Mouse (Mus musculus) monocyte, adult 2 months (primary cell): ENCODE results near the gene Cuedc2.
A peak's percentile ranks its signal among the peaks of the same experiment; 100 is the strongest.

ENCODE experiments used
- DNase-seq, 2 experiments: peaks; one replicate each; pipeline ENCODE4 v3.0.0; 2022; ENCODE audit warnings: low spot score in 2 of 2, low read depth in 1 of 2

Cuedc2 gene

DNA sequence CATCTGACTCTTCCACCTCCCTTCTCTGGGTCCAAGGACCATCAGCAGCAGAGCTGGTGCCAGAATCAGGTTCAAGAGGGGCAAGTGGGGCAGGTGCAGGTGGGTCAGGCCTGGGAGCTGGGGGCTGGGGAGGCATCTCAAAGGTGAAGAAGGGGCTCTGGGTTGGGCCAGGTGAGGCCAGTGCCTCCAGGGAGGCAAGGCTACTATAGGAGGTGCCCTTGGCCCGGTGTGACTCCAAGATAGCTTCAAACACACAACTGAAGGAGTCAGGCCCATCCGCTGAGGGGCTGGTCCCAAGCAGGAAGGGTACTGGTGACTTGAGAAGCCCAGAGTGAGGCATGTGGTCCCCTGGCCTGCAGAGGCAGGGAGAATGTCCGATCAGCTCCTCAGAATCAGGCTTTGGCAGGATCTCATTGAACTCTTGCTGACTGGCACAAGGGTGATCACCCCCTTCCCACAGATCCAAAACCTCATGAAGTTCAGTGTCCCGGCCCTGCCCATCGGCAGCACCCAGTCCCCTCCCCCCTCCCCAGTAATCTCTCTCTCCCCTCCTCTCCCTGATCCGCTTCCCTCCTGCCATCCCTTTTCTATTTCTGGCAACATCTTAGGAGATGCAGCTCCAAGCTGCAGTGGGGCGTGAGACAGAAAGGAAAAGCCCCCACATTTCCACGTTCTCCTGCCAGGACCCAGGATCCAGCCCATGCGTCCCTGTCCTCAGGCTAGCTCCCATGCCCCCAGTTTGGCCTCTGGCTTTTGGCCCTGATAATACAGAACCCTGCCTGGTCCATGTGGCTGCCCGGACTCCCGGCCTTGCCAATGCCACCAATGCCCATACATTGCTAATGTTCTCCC is 16.1 kb downstream of the Cuedc2 start:
- no peak for DNase-seq

DNA sequence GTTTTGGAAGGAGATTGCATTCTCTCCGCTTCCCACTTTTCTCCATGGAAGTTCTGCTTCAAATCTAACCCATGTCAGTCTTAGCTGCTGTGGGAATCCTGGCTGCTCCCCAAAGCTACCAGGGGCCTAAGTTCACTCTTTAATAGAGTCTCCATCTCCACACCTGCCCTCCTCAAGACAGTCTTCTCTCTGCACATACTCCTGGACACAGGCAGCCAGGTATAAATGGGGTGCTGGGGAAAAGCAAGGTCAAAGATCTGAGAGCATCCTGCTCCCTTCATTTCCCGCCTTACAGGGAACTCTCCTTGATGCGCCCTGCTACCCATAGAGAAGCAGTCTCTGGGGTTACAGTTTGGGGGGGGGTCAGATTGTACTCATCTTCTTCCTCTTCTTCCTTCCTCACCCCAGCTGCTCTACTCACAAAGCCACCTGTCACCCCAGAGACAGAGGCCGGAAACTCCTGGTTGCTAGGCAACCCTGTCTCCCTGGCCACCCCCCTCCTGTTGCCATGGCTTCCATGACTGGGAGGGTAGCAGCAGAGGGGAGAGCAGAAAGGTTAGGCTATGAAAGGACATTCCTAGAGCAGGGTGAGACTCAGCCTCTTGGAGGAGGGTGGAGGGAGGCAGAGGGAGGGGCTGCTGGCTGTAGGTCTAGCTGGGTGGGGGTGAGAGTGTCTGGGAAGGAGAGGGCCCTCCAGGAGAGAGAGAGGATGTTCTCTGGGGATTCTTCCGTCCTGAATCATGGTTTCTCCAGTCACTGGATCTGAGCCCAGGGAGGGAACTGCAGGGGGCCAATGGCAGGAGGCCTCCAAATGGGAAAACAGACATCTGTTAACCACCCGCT is 17.2 kb downstream of the Cuedc2 start:
- DNase-seq: no peak

GRCm38 (mm10) chr19:46320076-46320785 is 18.3 kb downstream of the Cuedc2 start:
- no peak for DNase-seq

- no peak for DNase-seq
Observed at GRCm38 (mm10) chr19:46318586-46319378, 19.7 kb downstream of the Cuedc2 start.

DNA sequence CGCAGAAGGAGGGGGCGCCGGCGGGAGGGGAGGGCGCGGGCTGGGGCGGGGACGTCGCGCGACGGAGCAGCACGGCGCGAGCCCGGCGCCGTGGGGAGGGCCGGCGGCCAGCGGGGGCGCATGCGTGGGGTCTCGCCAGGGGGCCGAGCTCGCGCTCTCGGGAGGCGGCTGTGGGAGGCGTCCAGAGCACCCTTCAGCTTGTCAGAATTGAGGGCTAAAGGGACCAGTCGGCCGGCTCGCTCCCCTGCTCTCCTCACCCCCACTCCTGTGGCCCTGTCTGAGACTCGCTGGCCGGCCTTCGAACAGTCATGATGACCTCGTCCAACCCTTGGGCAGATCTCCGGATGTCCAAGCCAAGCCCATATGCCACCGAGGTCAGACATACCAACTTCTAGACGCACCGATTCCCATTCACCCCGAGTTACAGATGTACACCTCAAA is 20.5 kb downstream of the Cuedc2 start:
- DNase-seq: no peak

GRCm38 (mm10) chr19:46317546-46317885 is 21.0 kb downstream of the Cuedc2 start:
- no peak for DNase-seq

GRCm38 (mm10) chr19:46316846-46317545 is 21.5 kb downstream of the Cuedc2 start:
- DNase-seq: no peak

DNA sequence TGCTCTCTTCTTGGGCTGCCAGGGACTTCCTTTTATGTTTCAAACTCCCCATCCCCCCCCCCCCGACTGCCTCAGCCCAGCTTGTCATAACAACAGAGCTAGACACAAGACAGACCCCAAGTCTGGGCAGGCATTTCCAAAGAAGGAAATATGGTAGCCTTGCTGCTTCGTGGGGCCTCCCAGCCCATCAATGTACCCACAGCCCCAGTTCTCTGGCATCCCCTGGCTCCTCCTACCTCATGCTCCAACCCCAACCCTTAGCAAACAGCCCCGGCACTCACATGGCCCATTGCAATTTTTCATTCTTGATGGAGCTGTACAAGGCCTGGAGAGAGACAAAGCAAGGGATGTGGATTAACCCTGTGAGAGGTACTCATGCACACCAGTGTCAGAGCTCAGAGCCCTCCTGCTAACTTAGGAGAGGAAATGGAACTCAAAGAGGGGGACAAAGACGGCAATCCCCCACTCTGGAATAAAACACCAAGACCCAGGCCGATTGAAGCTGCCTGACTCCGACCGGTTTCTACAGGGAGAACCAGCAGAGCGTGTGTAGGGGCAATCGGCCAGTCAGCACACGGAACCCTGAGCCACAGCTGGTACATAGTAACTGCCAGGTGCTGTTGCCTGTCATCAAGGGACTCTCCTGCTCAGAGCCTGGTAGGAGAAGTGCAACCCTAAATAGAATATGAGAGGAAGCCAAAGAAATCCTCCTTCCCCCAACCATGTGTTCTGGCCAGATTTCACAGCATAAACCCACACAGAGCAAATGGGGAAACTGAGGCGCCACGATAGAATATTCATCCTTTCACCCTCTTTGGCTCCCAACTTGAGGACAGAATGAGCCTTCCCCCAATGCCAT is 22.5 kb downstream of the Cuedc2 start:
- DNase-seq: no peak

- no peak for DNase-seq
Observed at GRCm38 (mm10) chr19:46314872-46315742, 23.4 kb downstream of the Cuedc2 start.

- no peak for DNase-seq
Observed at GRCm38 (mm10) chr19:46314151-46314601, 24.3 kb downstream of the Cuedc2 start.

DNA sequence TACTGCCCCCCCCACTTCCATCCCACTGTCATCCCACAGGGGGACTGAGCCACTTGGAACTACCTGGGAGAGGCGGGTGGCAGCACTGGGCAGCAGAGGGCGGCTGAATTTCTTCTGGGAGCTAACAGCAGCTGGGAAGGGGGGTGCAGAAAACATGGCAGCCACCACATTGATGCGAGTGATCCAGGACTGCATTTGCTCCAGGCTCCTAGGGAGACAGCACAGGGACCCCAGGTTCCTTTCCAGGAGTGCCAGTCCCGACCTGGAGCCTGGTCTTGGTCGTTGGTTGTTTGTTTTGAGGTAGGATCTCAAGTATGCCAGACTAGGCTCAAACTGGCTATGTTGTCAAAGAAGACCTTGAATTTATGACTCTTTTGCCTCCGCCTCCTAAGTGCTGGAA is 24.9 kb downstream of the Cuedc2 start:
- no peak for DNase-seq

GRCm38 (mm10) chr19:46313116-46313515 is 25.4 kb downstream of the Cuedc2 start:
- DNase-seq: no peak

DNA sequence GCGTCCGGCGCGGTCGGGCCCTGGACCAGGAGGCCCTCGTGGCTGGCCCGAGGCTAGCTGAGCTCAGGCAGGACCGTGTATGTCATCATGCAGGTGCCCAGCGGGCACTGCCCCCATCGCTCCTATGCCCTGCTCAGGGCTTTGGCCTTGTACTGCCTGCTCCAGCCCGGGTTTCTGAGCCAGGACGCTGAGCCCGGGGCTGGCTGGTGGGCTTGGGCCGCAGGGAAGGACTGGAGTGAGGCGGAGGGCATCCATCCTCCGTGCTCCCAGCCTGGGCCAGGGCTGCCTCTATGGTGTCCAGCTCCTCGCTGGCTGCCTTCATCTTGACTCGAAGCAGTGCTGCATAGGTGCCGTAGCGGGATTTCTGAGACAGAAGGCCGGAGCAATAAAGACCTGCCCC is 25.9 kb downstream of the Cuedc2 start:
- no peak for DNase-seq

DNA sequence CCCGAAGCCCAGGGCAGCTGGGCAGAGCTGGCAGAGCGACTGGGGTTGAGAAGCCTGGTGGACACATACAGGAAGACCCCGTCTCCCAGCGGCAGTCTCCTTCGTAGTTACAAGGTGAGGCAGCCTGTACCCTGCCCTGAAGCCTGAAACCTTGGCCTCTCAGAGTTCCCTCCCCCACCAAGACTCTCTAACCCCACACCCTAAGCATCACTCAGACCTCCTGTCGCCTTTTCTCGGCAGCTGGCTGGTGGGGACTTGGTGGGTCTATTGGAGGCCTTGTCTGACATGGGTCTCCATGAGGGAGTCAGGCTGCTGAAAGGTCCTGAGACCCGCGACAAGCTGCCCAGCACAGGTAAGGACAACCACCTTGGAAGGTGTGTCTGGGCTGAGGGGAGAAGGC is 27.2 kb downstream of the Cuedc2 start:
- DNase-seq: no peak

DNA sequence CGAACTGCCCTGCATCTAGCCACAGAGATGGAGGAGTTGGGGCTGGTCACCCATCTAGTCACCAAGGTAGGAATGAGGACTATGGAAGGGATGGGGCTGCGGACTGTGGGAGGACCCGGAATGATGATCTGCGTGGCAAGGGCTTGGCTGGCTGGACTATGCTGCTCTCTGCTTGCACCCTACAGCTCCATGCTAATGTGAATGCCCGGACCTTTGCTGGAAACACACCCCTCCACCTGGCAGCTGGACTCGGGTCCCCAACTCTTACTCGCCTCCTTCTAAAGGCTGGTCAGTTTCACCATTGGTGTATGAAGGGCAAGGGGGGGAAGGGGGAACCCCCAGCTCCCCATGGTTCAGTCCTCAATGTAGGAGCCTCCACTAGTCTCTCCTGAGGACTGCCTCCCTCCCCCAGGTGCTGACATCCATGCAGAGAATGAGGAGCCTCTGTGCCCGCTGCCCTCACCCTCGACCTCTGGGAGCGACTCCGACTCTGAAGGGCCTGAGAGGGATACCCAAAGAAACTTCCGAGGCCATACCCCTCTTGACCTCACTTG is 28.1 kb downstream of the Cuedc2 start:
- no peak for DNase-seq

DNA sequence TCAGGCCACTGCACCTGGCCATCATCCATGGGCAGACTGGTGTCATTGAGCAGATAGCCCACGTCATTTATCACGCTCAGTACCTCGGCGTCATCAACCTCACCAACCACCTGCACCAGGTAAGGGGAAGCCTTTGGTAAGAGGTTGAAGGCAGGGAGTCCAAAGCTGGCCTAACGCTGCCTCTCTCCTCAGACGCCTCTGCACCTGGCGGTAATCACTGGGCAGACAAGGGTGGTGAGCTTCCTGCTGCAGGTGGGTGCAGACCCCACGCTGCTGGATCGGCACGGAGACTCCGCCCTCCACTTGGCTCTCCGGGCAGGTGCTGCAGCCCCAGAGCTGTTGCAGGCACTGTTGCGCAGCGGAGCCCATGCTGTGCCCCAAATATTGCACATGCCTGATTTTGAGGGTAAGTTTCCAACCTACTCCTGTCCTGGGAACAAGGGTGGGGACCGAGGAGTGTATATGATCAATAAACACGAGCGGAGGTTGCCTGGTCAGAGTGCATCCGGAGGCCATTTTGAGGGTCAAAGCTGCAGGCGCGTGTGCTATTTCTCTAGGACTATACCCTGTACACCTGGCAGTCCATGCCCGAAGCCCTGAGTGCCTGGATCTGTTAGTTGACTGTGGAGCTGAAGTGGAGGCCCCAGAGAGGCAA is 28.7 kb downstream of the Cuedc2 start:
- no peak for DNase-seq

GRCm38 (mm10) chr19:46308706-46309435 is 29.6 kb downstream of the Cuedc2 start:
- peak in 1 of 2 experiments; percentile 65 for DNase-seq
